Mouse (Mus musculus) neutrophil, adult 5-6 weeks (primary cell): ENCODE measurements around the gene Zscan5b. TPM values are rescaled to one million over a fixed set of nuclear protein-coding genes. Genes with fewer than 3 reads are reported as not detected.
"Not testable (repeated sequence)": the region's sequence is repeated elsewhere in the genome, so short reads cannot be mapped to it uniquely, and the experiment has no call there.

ENCODE experiments used
- ATAC-seq: fragments of 151-379, 151-347 bp; 2 replicates; pipeline ENCODE4 v1.8.0; 2017; ENCODE audit warnings: mild to moderate bottlenecking, moderate TSS enrichment; ENCODE audit not compliant: insufficient number of reproducible peaks, poor library complexity, low FRiP score, severe bottlenecking; ENCODE audit errors: extremely low read depth
- total RNA-seq: library from RNA; stranded (forward); fragments of 200-1000 nt; gene quantifications from 2 replicates; pipeline ENCODE4 v1.2.3, GENCODE M21; 2017

Gene Zscan5b
- total RNA-seq, 1 experiment from 2014 or later = not detected

- ATAC-seq = no peak
Measured at GRCm38 (mm10) chr7:6239787-6240186, 17.7 kb downstream of the Zscan5b start.

- ATAC-seq = peak; percentile 55; the same call in 1 of the 2 replicates
Measured at GRCm38 (mm10) chr7:6240841-6241425, 18.9 kb downstream of the Zscan5b start.

- ATAC-seq = no peak
Measured at GRCm38 (mm10) chr7:6244361-6245292, 22.5 kb downstream of the Zscan5b start.

DNA sequence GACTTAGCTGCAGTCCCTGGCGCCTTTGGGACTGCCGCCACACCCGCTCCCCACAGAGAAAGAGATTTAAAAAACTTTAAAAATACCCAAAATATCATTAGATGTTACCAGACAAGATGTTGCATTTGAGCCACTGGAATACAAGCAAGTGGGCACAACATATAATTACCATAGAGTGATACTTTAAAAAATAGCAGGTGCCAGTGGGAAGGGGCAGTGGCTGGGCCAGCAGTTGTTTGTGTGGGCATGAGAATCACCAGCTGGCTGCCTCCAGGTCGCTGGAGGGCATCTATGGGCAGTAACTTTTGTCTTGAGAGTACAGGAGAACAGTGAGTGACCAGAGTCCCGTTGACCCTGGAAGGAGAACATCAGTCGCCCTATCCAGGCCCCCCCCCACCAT, 30.3 kb downstream of the Zscan5b start, which contains the start of gene Epp13:
Epp13 (plus strand) TSS at position 301 of the 400 bp plus-strand sequence.
- ATAC-seq = no peak

DNA sequence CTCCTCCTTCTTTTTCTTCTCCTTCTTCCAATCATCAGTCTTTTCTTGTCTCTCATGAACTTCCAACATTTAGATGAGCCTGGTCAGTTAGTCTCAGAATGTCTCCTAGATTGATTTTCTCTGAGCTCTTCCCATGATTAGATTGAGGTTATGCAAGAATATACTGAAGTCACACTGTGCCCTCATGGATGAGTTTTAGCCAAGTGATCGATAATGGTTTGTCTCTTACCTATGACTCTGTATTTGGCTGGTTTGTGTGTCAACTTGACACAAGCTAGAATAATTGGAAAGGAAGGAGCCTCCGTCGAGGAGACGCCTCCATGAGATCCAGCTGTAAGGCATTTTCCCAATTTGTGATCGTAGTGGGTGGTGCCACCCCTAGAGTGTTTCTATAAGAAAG, 32.4 kb downstream of the Zscan5b start:
- no peak for ATAC-seq

GRCm38 (mm10) chr7:6257386-6257785, 35.3 kb downstream of the Zscan5b start:
- no peak for ATAC-seq

DNA sequence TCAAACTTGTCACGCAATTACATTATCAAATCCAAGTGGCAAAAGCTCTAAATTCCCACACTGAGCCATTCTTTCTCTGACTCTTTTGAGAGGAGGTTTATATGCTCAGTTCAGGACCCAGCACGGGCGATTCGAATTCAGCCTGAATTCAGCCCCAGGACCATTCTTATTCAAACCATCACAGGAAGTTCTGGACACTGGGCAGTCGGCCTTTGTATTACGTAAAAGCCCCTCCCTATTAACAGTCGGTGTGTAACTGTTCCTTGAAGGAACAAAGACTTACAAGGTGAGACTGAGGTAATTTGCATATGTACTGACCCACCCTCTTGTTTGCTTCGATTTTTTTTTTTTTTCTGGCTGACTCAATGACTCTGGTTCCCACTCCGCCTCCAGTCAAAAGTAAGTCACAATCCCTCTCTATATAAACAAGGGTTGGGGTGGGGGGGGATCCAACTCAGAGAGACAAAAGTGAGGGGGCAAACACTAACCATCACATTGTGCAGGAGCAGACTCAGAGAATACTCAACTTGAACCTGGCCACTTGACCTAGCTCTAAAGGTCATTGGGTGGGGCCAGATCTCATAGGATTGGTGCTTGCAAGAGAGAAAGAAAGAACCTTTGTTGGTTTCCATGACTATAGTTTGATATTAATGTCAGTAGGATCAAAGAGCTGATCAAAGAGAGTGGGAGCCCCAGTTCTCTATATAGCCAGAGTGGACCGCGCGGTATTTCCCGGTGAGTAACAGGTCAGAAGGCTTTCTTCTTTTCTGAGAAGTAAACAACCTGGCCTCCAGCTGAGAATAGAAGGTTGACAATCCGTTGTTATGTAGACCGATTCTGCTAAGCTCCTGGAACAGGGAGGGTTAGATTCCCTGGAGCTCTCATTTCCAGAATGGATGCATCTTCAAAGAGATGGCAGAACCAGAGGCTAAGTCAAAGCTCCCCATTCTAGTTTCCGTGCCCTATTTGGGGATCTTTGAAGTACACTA, 36.4 kb downstream of the Zscan5b start:
- no peak for ATAC-seq

DNA sequence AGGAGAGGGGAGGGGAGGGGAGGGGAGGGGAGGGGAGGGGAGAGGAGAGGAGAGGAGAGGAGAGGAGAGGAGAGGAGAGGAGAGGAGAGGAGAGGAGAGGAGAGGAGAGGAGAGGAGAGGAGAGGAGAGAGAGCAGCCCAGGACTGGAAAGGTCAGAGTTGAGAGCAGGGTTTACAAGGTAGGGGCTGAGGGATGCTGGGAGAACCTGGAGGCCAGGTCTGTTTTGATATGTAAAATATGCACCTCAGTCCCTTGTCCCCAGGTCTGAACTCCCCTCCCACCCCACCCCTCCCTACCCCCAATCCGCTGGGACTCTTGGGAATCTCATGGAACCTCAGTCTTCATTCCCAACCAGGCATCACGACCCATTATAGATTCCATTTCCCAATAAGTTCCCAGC, 37.9 kb downstream of the Zscan5b start:
- ATAC-seq = not testable (repeated sequence)

GRCm38 (mm10) chr7:6262120-6262519, 40.0 kb downstream of the Zscan5b start:
- ATAC-seq = no peak

- no peak for ATAC-seq
Measured at GRCm38 (mm10) chr7:6262984-6263383, 40.9 kb downstream of the Zscan5b start.

GRCm38 (mm10) chr7:6265695-6266094, 43.6 kb downstream of the Zscan5b start:
- 0 out of 2 replicates have a peak, but pooled peaks have one; percentile 33 for ATAC-seq

DNA sequence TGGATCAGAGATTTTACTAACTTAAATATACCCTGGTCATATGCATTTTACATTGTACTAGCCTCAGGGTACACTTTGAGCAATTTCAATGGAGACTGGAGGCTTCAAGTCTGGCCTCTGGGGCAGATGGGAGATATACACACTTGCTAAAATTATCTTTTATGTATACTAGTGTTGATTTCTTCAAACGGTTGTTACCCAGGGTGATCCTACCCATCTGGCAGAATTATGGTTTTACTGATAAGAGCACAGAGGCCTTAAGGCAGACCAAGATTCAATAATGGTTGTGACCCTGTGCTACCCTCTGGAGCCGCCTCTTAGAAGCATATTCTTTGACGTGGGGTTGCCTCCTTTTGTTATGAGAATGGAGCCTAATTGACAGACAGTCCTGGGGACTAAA, 55.8 kb downstream of the Zscan5b start:
- ATAC-seq = no peak

GRCm38 (mm10) chr7:6282749-6283148, 60.7 kb downstream of the Zscan5b start:
- ATAC-seq = peak; percentile 61

- peak; percentile 66 for ATAC-seq
Measured at GRCm38 (mm10) chr7:6283451-6284075, 61.5 kb downstream of the Zscan5b start.

GRCm38 (mm10) chr7:6284442-6285012, 62.4 kb downstream of the Zscan5b start:
- no peak for ATAC-seq

- ATAC-seq = no peak
Measured at GRCm38 (mm10) chr7:6285366-6285765, 63.3 kb downstream of the Zscan5b start.

DNA sequence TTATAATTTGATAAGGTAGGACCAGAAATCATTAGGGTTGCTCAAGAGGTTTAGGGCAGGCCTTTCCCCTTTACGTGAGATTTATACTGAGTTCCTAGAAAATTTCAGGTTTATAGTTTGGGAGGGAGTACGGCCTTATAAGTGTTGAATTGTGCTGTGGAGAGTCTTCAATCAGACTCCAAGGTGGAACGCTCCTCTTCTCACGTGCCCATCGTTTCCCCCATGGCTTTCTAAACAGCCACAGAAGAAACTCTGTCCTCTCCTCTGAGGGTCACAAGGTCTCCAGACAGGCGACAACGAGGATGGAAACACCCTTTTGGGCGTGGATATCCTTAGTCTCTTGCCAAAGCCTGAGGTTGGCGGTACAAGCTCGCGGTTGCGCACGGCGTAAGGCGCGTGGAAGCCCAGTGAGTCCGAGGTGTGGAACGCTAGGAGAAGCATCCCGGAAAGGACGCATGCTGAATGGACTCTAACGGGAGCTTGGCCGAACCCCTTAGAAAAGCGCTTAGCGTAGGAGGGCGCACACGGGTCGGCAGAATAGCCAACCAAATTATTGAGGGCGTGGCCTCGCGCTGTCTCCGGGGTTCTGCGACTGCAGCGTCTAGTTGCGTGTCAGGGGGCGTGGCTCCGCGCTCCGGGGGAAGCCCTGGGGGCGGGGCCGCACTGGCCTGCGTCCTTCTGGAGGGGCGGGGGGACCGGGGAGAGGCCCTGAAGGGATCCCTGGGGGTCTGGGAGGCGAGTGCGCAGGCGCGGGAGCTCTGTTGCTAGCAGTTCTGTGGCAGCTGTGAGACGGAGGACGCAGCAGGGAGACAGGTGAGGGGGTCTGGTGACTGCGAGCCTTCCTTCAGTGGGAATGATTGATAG, 64.0 kb downstream of the Zscan5b start, which contains the start of gene Zfp667:
Zfp667 (plus strand) TSS at position 738 of the 864 bp plus-strand sequence.
- peak; percentile 70 for ATAC-seq
